Mouse (Mus musculus) hindbrain, postnatal 0 days (tissue): ENCODE measurements around the gene Fam166b. TPM values are rescaled to one million over a fixed set of nuclear protein-coding genes. Genes with fewer than 3 reads are reported as not detected.
A peak's percentile ranks its signal among the peaks of the same experiment; 100 is the strongest.

ENCODE experiments used
- ATAC-seq: fragments of 200-750 bp; cut with Nextera tagmentation; 2 replicates; pipeline ENCODE4 v1.8.0; 2017; ENCODE audit warnings: mild to moderate bottlenecking, moderate TSS enrichment, moderate library complexity
- DNase-seq: peaks from one replicate; pipeline ENCODE4 v3.0.0-alpha.2; 2015; ENCODE audit warnings: low spot score
- H3K27ac ChIP-seq: fragments of 300-500 bp; sonication (generic); 2 replicates; pipeline ENCODE4 v1.5.1; 2014; ENCODE audit warnings: mild to moderate bottlenecking
- H3K27me3 ChIP-seq: fragments of 300-500 bp; sonication (generic); 2 replicates; pipeline ENCODE4 v1.6.1; 2014; ENCODE audit warnings: low read length, mixed read lengths; ENCODE audit not compliant: insufficient read depth
- H3K36me3 ChIP-seq: fragments of 300-500 bp; sonication (generic); 2 replicates; pipeline ENCODE4 v1.6.1; 2014; ENCODE audit warnings: low read length, mixed read lengths; ENCODE audit not compliant: insufficient read depth
- H3K4me1 ChIP-seq: fragments of 300-500 bp; sonication (generic); 2 replicates; pipeline ENCODE4 v1.6.1; 2014; ENCODE audit warnings: antibody characterized with exemption, low read length, mixed read lengths; ENCODE audit not compliant: insufficient read depth
- H3K4me2 ChIP-seq: fragments of 300-500 bp; sonication (generic); 2 replicates; pipeline ENCODE4 v1.6.1; 2014; ENCODE audit warnings: low read depth, mild to moderate bottlenecking, low read length, moderate library complexity, mixed read lengths
- H3K4me3 ChIP-seq: fragments of 300-500 bp; sonication (generic); 2 replicates; pipeline ENCODE4 v1.5.1; 2014; ENCODE audit warnings: low read length
- H3K9ac ChIP-seq: fragments of 300-500 bp; sonication (generic); replicated peaks from 2 replicates; pipeline ENCODE4 v1.6.1; 2014; ENCODE audit warnings: mild to moderate bottlenecking, low read length, moderate library complexity, mixed read lengths
- H3K9me3 ChIP-seq: fragments of 300-500 bp; sonication (generic); 2 replicates; pipeline ENCODE4 v1.6.1; 2016; ENCODE audit warnings: low read length, mixed read lengths
- CTCF ChIP-seq: IDR thresholded peaks from 2 replicates; pipeline ENCODE4 v1.5.1; 2016; ENCODE audit warnings: antibody characterized with exemption, control low read depth, low read depth
- WGBS: fragments of 180-500 bp; shearing (Covaris S2); extraction: QIAGEN DNeasy Blood & Tissue Kit; methylation state at CpG from one replicate; pipeline ENCODE4 v1.1.7; 2014; 5-methylcytosine and 5-hydroxymethylcytosine counted together
- polyA plus RNA-seq: library from polyadenylated mRNA; unstranded; fragments of >200 nt; fragmentation: Nextera tagmentation; extraction: Ambion mirVana; gene quantifications from 2 replicates; pipeline ENCODE4 v1.2.1, GENCODE M21; 2015
- total RNA-seq: library from RNA; depleted of rRNA; stranded (reverse); fragments of >200 nt; gene quantifications from 2 replicates; pipeline ENCODE4 v1.2.3, GENCODE M21; 2014

Gene Fam166b
- total and polyA plus RNA-seq, 2 experiments from 2014 or later = 1.4 to 1.6 TPM

- Histone ChIP-seq H3K9ac (no peak overlapping the region), H3K9me3 (no peaks in the 10 kb centered on the region), H3K4me2 (no peak overlapping the region), H3K4me3 (no peak overlapping the region), H3K4me1 (peaks cover 13% of the 10 kb centered on the region), H3K27me3 (no peaks in the 10 kb centered on the region), H3K36me3 (peaks cover 29% of the 10 kb centered on the region), H3K27ac (no peak overlapping the region)
- WGBS = 81% methylated on average over 3 of the region's 3 CpGs
- peak; percentile 40 for DNase-seq
- TF ChIP-seq CTCF = no peak
- ATAC-seq = no peak
Observed at GRCm38 (mm10) chr4:43448554-43448953, 19.6 kb upstream of the Fam166b start.

GRCm38 (mm10) chr4:43447251-43447650 is 18.3 kb upstream of the Fam166b start:
- no peak overlapping the region for H3K4me3 ChIP-seq
- H3K36me3 ChIP-seq = peaks cover 29% of the 10 kb centered on the region
- H3K4me1 ChIP-seq = peaks cover 9% of the 10 kb centered on the region
- H3K9me3 ChIP-seq = no peaks in the 10 kb centered on the region
- no peak overlapping the region for H3K27ac ChIP-seq
- H3K27me3 ChIP-seq = no peaks in the 10 kb centered on the region
- H3K4me2 ChIP-seq = no peak overlapping the region
- no peak for DNase-seq
- ATAC-seq = no peak
- H3K9ac ChIP-seq = no peak overlapping the region
- WGBS = 72% methylated on average over 13 of the region's 13 CpGs
- no peak for TF ChIP-seq CTCF

- TF ChIP-seq CTCF = no peak
- Histone ChIP-seq H3K4me2 (peak overlapping the region; percentile 93), H3K36me3 (peaks cover 29% of the 10 kb centered on the region), H3K9me3 (no peaks in the 10 kb centered on the region), H3K4me3 (peak overlapping the region; percentile 96), H3K4me1 (peaks cover 9% of the 10 kb centered on the region), H3K9ac (peak overlapping the region; percentile 99), H3K27ac (peak overlapping the region; percentile 91), H3K27me3 (no peaks in the 10 kb centered on the region)
- DNase-seq = peak; percentile 34
- 1% methylated on average over 25 of the region's 28 CpGs for WGBS
- peak; percentile 5; the same call in 1 of the 2 replicates for ATAC-seq
Observed at GRCm38 (mm10) chr4:43443511-43443910, 14.6 kb upstream of the Fam166b start.

GRCm38 (mm10) chr4:43442456-43443361 is 13.8 kb upstream of the Fam166b start:
- no peaks in the 10 kb centered on the region for H3K27me3 ChIP-seq
- H3K27ac ChIP-seq = peak overlapping the region; percentile 91
- ATAC-seq (peak; percentile 52), DNase-seq (peak; percentile 87)
- no peaks in the 10 kb centered on the region for H3K9me3 ChIP-seq
- WGBS = 2% methylated on average over 83 of the region's 88 CpGs
- H3K36me3 ChIP-seq = peaks cover 28% of the 10 kb centered on the region
- no peak for TF ChIP-seq CTCF
- peak overlapping the region; percentile 93 for H3K4me2 ChIP-seq
- peak overlapping the region; percentile 99 for H3K9ac ChIP-seq
- H3K4me1 ChIP-seq = peaks cover 9% of the 10 kb centered on the region
- H3K4me3 ChIP-seq = peak overlapping the region; percentile 96

GRCm38 (mm10) chr4:43442044-43442443 is 13.1 kb upstream of the Fam166b start:
- ATAC-seq (peak; percentile 96), DNase-seq (peak; percentile 100)
- Histone ChIP-seq H3K4me3 (peak overlapping the region; percentile 96), H3K4me1 (peaks cover 9% of the 10 kb centered on the region), H3K9me3 (no peaks in the 10 kb centered on the region), H3K27me3 (no peaks in the 10 kb centered on the region), H3K4me2 (peak overlapping the region; percentile 93), H3K27ac (peak overlapping the region; percentile 91), H3K36me3 (peaks cover 21% of the 10 kb centered on the region), H3K9ac (peak overlapping the region; percentile 99)
- under 1% methylated on average over 33 of the region's 33 CpGs for WGBS
- peak; percentile 96 for TF ChIP-seq CTCF

GRCm38 (mm10) chr4:43441639-43442038 is 12.7 kb upstream of the Fam166b start, which contains the start of gene Tesk1:
Tesk1 (plus strand) TSS chr4:43441939.
- no peak for TF ChIP-seq CTCF
- H3K4me3 ChIP-seq = peak within 1 kb of the TSS; percentile 96
- no peaks in the 10 kb centered on the region for H3K9me3 ChIP-seq
- H3K4me2 ChIP-seq = peak within 1 kb of the TSS; percentile 93
- 22% methylated on average over 4 of the region's 4 CpGs for WGBS
- ATAC-seq = peak; percentile 4; the same call in 1 of the 2 replicates
- H3K4me1 ChIP-seq = peaks cover 9% of the 10 kb centered on the region
- H3K9ac ChIP-seq = peak within 1 kb of the TSS; percentile 99
- no peaks in the 10 kb centered on the region for H3K27me3 ChIP-seq
- no peak for DNase-seq
- peaks cover 17% of the 10 kb centered on the region for H3K36me3 ChIP-seq
- H3K27ac ChIP-seq = peak within 1 kb of the TSS; percentile 91
